Mouse (Mus musculus) right cerebral cortex, postnatal 14 days (tissue): ENCODE results near the gene Txndc11.

Source experiments
- DNase-seq: peaks from one replicate; pipeline ENCODE4 v3.0.0; 2022

Gene Txndc11

GRCm38 (mm10) chr16:11097301-11097700, 37.1 kb downstream of the Txndc11 start:
- DNase-seq, result no peak

GRCm38 (mm10) chr16:11093717-11094386, 40.6 kb downstream of the Txndc11 start:
- no peak for DNase-seq

- DNase-seq, result peak; percentile 25
These were observed 41.9 kb downstream of the Txndc11 start for GRCm38 (mm10) chr16:11092523-11092922.

- no peak for DNase-seq
These were observed 42.4 kb downstream of the Txndc11 start for GRCm38 (mm10) chr16:11092061-11092460.

- DNase-seq, result no peak
These were observed 43.4 kb downstream of the Txndc11 start for GRCm38 (mm10) chr16:11090836-11091570.

- DNase-seq, result no peak
These were observed 47.4 kb downstream of the Txndc11 start for GRCm38 (mm10) chr16:11086856-11087588.

- no peak for DNase-seq
These were observed 48.2 kb downstream of the Txndc11 start for GRCm38 (mm10) chr16:11086299-11086698.

GRCm38 (mm10) chr16:11084181-11084580, 50.3 kb downstream of the Txndc11 start:
- DNase-seq, result no peak

GRCm38 (mm10) chr16:11078216-11078869, 56.1 kb downstream of the Txndc11 start:
- no peak for DNase-seq

- DNase-seq, result no peak
These were observed 56.7 kb downstream of the Txndc11 start for GRCm38 (mm10) chr16:11077601-11078201.

- no peak for DNase-seq
These were observed 61.4 kb downstream of the Txndc11 start for GRCm38 (mm10) chr16:11073060-11073459.

GRCm38 (mm10) chr16:11072454-11072853, 62.0 kb downstream of the Txndc11 start:
- DNase-seq, result no peak

- no peak for DNase-seq
These were observed 62.6 kb downstream of the Txndc11 start for GRCm38 (mm10) chr16:11071887-11072286.

GRCm38 (mm10) chr16:11071176-11071575, 63.3 kb downstream of the Txndc11 start:
- DNase-seq, result no peak

- DNase-seq, result no peak
These were observed 64.6 kb downstream of the Txndc11 start for GRCm38 (mm10) chr16:11069710-11070420.

GRCm38 (mm10) chr16:11069271-11069670, 65.2 kb downstream of the Txndc11 start:
- no peak for DNase-seq

- no peak for DNase-seq
These were observed 65.8 kb downstream of the Txndc11 start for GRCm38 (mm10) chr16:11068666-11069065.

GRCm38 (mm10) chr16:11066833-11067191, 67.6 kb downstream of the Txndc11 start:
- peak; percentile 72 for DNase-seq

GRCm38 (mm10) chr16:11066029-11066832, 68.2 kb downstream of the Txndc11 start, which contains the start of gene Litaf:
TSS of gene Litaf (minus strand) at chr16:11066157.
- peak; percentile 99 for DNase-seq

- no peak for DNase-seq
These were observed 69.0 kb downstream of the Txndc11 start for GRCm38 (mm10) chr16:11065431-11065830.

GRCm38 (mm10) chr16:11064742-11065141, 69.7 kb downstream of the Txndc11 start:
- DNase-seq, result no peak
